Mouse (Mus musculus): ENCODE measurements around the gene Itgb7.

The Itgb7 gene

DNA sequence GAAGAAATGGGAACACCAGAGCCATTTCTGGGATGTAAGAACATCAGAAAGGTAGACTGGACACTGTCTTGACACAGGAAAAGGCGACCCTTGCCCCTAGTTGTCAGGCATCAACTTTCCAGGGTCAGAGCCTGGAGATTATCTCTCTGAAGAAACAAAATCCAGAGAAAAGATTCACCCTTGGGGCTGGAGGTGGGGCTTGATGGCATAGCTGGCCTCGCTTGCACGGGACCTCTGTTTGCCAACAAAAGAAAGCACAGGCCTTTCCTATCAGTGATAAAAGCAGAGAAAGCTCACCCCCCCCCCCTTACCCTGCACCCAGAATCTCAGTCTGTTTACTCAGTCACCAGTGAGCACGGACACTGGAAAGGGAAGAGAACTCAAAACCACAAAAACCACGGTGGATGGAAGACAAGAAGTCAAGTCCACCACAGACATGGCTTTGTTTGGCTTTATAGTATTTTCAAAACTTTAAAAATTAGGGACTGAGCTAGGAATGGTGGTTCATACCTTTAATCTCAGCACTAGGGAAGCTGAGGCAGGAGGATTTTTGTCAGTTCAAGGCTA lies 38.8 kb downstream of the Itgb7 start:
- DNase-seq = no peak

DNA sequence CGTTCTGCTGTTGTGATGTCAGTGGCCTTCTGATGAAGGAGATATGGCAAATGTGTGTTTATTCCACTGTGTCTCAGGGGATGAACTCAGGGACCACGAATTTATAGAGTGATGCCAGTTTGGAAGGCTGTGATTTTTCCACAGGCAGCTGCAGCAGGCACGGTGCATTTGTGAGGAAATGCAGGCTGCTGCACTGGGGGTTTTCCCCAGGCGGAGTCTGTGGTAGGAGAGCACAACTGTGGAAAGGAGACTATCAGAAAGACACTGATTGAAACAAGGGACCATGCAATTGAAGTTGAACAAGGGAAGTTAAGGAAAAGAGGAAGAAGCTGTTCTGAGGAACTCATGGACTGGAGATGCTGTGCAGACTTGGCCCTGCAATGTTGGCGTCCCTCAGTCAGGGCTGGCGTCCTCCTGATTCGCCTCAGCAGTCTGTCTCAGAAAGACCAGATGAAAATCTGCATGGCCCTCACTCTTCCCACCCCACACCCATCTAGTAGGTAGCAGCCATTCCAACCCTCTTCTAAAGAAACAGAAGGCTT lies 39.4 kb downstream of the Itgb7 start:
- no peak for DNase-seq

DNA sequence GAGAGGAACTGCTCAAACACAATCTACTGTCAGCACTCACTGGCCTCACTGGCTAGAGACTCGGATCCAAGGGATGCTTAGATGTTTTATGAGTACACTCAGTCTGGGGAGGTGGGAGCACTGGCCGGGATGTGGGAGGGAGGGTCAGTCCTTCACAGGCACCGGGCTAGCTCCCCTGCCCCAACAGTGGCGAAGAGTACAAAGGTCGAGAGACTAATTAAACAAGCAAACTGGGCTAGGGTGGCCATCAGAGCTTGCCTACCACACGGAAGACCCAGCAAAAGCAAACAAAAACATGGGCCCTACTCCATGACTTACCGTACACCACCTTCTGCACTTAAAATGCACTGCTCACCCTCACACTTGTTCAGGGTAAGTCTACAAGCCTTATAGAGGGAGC lies 40.0 kb downstream of the Itgb7 start:
- no peak for DNase-seq

DNA sequence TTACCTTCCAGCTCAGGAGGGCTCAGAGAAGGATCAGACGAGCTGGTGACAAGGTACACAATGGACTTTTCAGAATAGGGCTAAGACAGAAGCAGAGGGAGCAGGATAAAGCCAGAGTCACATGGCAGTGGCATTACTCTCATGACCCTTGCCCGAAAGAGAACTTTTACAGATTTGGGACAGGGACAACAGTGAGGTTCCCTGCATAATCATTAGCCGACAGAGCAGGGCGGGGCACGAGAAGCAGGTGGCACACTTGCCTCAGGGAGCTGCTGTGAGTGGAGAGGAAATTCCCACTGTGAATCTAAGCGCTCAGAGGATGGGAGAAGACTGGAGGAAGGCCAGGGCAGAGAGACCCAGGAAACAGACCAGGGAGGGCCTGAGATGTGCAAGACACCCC lies 42.9 kb downstream of the Itgb7 start:
- no peak for DNase-seq

DNA sequence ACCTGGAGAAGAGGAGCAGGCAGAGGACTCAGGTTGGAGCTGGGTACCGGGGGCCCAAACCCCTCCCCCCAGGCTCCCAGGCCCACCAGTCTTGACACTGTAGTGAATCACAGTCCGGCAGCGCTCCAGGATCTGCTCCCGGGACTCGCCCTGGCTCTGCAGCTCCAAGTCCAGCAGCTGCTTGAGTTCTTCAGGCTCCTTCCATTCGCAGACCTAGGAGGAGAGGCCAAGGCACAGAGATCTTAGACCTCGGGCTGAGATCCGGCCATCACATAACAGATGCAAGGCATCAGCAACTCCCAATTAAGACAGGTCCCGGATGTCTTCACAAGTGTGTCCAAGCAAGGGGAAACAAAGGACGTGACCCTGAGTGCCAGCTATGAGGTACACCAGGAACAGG lies 43.6 kb downstream of the Itgb7 start:
- DNase-seq = no peak

DNA sequence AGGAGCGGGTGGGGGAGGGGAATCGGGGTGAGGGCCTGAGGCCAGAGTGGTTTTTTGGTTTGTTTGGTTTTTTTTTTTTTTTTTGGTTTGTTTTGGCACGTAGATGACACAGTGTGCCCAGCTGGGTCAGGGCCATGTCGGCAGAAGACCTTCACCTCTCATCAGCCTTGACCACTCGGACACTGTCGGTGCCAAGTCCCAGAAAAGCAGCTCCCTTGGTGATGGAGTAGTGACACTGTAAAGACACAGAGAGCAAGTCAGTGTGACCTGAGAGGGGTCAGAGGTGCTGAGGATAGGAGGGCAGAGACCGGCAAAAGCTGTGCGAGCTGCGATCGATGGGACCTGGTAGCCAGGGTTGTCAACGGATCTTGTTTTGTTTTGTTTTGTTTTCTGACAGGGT lies 45.5 kb downstream of the Itgb7 start:
- no peak for DNase-seq

DNA sequence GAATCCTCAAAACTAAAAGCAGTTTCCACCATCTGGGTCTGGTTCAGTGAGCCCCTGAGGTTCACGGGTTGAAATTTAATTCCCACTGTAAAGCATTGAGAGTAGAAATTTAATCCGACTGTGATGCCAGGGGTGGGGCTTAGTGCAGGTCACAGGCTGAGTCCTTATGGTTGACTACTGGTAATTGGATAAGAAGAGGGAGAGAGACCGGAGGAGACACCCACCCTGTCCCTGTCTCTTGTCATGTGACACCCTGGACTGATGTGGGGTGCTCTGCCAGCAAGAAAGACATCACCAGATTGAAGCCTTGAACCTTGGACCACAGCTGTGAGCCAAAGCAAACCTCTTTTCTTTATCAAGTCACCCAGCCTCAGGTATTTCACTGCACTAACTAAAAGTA lies 48.7 kb downstream of the Itgb7 start:
- DNase-seq = no peak

DNA sequence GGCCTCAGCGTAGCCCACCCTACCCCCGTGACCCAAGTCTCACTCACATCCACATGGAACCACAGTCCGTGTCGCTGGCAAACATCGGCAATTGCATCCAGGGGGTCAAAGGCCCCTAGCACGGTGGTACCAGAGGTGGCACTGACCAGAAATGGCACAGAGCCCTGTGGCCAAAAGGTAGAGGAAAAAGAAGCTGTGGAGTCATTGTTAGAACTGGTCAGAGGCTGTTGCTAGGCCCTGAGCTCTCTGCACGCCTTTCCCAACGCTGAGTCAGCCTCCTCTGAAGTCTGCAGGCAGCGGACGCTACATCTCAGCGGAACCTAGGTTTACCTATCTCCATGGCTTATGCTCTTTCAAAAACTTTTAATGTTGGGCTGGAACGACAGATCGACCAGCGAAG lies 51.8 kb downstream of the Itgb7 start:
- DNase-seq = no peak

DNA sequence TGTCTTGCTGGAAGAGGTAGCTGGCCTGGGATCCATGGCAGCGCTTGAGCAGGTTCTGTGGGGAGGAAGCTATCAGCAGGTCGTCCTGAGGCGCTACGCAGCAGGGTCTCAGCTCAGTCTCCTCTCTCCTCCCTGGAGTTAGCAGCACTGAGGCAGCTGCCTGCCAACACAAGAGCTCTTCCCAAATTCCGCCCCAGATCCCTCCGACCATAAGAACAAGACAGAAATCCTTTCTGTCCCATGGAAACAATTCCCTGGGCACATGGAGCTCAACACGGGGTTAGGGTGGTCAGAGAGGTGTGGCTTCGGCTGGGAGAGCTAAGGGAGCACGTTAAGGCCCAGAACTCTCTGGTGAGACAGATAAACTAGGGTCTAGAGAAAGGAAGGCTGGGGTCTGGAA lies 52.6 kb downstream of the Itgb7 start:
- no peak for DNase-seq

DNA sequence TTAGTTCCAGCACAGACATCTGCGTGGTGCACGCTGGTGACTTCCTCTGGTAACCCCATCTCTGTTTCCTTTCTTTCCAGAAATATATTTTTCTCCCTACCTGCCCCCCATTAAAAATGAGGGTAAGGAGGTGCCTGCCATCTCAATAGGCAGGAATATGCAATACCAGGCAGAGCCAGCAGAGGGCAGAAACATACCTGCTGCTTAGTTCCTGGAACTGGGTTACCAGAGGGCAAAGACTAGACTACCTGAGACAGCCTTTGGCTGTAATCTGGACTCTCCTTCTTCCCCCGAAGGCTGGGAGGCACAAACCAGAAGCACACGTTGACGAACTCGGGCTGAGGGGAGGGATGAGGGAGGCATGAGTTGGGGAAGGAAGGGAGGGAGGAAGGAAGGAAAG lies 53.5 kb downstream of the Itgb7 start:
- peak; percentile 80 to 85 for DNase-seq

DNA sequence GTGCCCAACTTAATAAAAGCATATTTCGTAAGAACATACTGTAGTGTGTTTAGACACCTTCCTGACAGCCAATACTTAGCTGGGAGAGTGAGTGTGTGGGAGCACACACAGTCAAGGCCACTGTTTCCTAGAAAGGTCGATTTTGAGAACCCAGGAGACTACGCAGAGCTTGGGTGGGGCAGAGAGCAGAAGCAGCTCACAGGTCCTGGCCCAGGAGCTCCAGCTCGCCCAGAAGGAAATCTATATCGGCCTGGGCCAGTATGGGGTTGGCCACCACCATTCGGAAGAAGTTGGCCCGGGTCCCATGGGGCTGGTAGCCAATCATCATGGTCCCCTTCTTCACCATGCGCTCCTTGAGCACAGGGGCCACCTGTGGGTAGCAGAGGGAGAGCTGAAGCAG lies 54.3 kb downstream of the Itgb7 start:
- DNase-seq = no peak

DNA sequence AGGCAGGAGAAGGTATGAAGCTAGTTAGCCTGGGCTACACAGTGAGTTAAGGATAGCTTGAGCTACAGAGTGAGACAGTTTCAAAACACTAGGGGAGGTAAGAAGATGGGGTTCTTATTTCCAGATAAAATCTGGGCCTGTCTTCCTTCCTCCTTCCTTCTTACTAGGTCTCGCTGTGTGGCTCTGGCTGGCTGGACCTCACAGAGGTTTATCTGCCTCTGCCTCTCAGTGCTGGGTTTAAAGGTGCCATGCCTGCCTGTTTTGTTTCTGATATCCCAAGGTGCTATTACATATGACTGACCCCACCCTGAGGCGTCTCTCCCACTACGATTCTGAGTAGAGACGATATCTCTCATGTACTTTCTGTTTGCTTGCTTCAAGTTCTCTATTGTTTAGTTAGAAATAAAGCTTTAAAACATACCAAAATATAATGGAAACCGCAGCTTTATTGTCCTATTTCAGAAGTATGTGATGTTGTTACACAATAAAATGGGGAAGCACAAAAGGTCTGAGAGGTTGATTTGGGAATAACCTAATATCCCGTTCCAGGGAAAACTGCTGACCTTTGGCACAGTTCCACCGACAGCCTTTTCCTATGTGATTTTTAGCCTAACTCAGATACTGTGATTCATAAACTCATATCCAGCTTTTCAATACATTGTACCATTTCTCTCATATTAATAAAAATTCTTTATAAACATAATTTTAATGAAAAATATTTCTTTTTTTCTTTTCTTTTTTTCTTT lies 55.0 kb downstream of the Itgb7 start:
- no peak for DNase-seq

DNA sequence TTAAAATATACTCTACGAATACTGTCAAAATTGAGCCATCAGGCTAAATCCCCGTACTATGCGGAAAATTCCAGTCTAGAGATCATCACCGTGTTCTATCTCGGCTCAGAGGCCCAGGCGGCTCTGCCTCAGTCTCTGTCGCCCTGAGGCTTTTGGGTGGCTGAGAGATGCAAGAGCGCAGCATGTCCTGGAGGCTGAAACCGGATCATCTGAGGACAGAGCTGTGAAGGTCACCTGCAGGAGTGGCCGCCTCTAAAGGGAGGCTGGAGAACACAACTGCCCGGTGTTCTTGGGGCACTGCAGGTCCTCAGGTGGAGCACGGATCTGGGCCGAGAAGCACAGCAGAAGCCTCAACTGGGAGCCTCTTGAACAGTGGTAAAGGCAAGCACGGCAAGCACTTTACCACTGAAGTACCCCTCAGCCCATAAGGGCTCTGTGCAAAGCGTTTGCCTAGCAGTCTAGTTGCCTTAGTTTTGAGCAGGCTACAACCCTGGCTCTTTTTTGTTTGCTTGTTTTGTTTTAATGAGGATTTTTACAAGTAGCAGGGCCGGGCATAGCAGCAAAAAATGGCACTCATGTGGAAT lies 55.9 kb downstream of the Itgb7 start:
- DNase-seq = no peak

DNA sequence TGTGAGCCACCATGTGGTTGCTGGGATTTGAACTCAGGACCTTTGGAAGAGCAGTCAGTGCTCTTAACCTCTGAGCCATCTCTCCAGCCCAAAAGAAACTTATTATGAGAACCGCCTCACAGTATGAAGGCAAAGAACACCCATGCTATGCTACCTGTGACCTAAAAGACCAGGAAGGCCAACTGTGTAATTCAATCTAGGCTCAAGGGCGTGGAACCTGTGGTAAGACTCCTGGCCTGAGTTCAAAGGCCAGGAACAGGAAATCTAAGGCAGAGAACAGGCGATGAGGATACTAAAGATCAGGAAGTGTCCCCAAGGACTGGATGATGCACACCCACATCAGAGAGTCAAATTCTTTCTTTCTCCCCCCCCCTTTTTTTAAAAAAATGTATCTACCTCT lies 58.2 kb downstream of the Itgb7 start:
- DNase-seq = no peak

DNA sequence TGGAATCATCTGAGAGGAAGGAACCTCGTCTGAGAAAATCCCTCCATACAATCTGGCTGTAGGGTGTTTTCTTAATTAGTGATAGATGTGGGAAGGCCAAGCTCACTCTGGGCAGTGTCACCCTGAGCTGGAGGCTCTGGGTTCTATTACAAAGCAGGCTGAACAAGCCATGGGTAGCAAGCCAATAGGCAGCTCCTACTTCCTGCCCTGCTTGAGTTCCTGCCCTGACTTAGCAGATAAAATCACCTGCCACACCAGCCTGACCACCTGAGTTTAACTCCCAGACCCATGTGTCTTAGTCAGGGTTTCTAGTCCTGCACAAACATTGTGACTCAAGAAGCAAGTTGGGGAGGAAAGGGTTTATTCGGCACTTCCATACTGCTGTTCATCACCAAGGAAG lies 62.7 kb downstream of the Itgb7 start:
- no peak for DNase-seq

DNA sequence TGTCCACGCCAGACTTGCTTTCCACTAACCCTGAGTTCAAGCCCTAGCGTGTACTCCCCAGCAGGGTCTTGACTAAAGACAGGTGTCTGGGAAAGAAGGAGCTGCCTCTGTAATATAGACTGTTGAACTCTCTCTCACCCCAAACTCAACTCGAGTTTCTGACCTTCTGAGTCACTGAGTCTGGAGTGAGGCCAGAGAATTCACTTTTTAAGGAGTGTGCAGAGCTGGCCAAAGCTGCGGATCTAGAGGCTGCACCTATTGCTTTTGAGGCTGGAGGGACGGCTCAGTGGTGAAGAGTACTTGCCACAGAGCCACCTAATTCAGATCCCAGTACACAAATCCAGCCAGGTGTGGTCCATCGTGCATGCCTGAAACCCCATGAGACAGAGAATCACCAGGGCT lies 64.1 kb downstream of the Itgb7 start:
- DNase-seq = no peak
